Mouse (Mus musculus): ENCODE data around the gene Klkb1. TPM values are rescaled to one million over a fixed set of nuclear protein-coding genes. Genes with fewer than 3 reads are reported as not detected.

Gene Klkb1
- total RNA-seq, 2 experiments from 2014 or later, result 0.10 TPM; not detected in 1

DNA sequence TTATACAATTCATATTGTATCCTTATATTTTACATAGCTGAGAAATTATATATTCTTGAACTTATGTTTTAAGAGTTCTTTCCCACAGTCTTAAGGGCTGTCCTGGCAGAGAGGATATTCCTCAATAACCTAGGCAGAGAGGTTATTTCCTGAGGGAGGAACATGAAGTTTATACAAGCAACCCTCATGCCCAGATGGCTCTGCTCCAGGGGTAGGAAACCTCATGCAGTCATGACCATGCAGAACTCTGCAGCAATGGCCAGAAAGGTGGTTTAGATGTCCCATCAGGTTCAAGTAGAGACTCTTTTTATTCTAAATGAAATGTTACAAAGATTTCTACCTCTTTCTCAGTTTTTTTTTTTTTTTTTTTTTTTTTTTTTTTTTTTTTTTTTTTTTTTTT, 25.6 kb downstream of the Klkb1 start:
- no peak for DNase-seq
- intact Hi-C loops (cut with DNase I), result no loop called here

DNA sequence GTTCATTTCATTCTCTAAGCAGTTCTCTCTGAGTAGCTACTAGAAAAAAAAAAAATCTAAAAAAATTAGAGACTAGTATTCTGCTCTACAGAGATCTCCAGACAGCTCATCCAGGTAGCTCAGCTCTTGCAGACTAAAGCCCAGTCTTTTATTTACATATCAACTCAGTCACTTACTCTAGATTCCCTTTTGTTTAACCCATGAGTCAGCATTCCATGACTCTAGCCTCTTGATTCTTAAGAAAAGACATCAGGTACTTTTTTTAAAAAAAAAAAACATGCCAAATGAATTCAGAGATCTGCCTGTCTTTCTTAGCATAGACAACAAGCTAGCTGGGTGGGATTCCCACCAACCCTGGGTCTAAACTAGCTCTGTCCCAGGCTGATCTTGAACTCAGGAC, 26.2 kb downstream of the Klkb1 start:
- intact Hi-C loops (cut with DNase I), result no loop called here
- DNase-seq, result no peak

DNA sequence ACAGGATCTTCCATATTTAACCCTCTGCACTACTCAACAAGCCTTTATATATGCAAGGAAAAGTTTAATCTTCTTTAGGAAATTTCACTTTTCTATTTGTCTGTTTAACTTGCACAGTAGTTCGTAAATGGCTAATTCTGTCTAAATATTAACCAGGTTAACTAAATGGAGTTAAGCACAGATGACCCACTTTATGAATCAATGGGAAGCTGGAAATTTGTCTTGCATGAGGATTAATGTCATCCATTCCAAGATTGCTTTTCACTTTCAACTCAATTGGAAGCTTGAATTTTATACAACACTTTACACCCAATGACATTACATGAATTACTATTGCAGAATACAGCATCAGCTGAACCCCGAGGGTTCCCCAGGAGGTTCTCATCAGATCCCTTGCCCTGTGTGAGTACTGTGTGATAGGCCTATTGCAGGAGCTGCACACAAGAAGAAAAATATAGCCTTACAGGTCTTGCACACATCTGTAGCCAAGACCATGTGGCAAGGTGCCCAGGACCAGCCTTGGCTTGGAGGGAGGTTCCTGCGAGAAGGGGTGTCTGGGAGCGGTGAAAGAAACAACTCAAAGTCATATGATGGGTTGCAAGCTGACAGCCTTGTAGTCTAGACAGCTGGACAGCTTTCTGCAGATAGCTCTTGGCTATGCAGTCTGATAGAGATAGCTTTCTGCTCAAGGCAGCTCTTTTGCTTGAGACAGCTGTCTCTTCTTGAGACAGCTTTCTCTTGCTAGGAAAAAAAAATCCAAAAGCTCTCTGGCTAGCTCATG, 26.9 kb downstream of the Klkb1 start:
- intact Hi-C loops (cut with DNase I), result no loop called here
- DNase-seq, result peak; percentile 27

GRCm38 (mm10) chr8:45266993-45267392, 27.7 kb downstream of the Klkb1 start:
- no peak for DNase-seq
- intact Hi-C loops (cut with DNase I), result no loop called here

GRCm38 (mm10) chr8:45264918-45265317, 29.7 kb downstream of the Klkb1 start:
- DNase-seq, result no peak
- intact Hi-C loops (cut with DNase I), result no loop called here

- no peak for DNase-seq
- intact Hi-C loops (cut with DNase I), result no loop called here
Measured at GRCm38 (mm10) chr8:45262851-45263250, 31.8 kb downstream of the Klkb1 start.

DNA sequence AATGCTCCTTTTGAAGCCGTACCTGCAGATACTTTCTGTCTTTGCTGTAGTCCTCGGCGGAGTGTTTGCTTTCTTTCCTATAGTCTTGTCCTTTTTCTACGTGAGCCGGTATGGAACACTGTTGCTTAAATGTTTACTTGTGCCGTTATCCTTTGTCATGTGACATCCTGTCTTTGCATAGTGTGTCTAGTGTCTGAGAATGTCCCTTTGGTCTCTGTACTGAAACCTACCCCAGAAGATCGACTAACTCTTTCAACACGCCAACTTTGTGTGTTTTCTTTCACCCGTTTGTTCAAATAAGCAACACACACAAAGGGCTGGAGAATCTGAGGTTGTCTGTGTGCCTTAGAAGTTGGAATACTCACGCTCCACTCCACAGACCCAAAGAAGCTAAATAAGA, 32.7 kb downstream of the Klkb1 start, which contains the start of gene F11:
Gene F11 (minus strand): TSS at position 112 of the 400 bp plus-strand sequence.
- intact Hi-C loops (cut with DNase I), result no loop called here
- no peak for DNase-seq

DNA sequence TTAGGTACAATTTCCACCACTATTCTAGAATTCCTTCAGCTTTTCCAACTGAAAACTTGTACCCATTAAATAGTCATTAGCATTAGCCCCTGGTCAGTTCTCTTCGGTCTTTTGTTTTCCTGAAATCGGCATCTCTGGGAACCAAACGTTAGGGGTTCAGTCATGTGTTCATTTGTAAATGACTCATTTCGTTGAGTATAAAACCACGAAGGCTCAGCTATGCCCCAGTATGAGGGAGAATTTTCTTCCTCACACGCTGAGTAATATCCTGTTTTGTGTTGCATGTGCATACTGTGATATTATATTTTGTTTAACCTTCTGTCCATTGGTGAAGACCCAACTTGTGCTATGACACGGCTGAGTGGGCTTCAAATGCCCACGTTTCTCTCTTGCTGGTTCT, 36.2 kb downstream of the Klkb1 start:
- intact Hi-C loops (cut with DNase I), result no loop called here
- no peak for DNase-seq

DNA sequence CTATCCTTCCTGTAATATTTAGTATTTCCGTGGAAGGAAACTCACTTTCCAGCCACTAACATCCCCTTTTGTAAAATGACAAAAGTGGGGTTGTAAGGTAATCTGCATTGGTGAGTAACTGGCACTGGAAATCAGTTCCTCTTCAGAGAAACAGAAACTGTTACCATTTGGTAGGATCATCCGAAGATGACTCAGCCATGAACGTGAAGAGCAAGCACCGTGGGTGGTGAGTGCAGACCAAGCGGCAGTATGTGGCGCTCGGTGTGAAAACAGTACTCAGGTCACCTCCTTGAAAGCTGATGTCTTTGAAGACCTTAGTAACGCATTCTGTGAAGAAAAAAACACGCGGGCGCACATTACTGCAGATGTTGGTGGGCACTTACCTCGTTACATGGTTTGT, 39.6 kb downstream of the Klkb1 start:
- intact Hi-C loops (cut with DNase I), result no loop called here
- no peak for DNase-seq

- no peak for DNase-seq
- intact Hi-C loops (cut with DNase I), result no loop called here
Measured at GRCm38 (mm10) chr8:45254194-45254842, 40.3 kb downstream of the Klkb1 start.

DNA sequence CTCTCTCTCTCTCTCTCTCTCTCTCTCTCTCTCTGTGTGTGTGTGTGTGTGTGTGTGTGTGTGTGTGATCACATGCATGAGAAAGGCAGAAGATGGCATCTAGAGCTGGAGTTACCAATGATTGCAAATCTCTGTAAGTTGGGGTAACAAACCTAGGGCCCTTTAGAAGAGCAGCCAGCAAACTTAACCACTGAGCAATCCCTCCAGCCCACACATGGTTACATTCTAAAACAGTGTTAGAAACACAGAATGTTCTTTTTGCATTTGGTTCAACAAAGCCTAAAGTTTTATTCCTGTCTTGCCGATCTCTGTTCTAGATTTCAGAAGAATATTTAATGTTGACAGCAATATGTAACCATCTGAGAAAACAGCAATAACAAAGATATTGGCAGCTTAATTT, 41.1 kb downstream of the Klkb1 start:
- DNase-seq, result no peak
- intact Hi-C loops (cut with DNase I), result no loop called here

DNA sequence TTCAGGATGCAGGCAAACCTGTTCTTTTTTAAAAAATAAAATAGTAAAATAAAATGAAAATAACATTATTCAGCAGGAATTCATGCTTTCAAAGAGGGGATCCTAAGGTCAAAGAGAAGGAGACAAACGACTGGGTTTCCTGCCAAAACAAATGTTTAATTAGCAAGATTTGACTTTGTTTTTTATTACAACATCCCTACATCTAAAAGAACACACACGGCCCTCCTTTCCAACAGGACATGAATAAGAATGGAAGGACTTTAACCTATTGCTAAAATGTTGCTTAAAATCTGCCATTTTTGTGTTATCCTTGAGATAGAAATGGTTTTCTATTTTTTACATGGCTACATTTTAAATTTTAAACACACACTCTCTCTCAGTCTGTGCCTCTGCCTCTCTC, 41.5 kb downstream of the Klkb1 start:
- intact Hi-C loops (cut with DNase I), result no loop called here
- DNase-seq, result no peak

DNA sequence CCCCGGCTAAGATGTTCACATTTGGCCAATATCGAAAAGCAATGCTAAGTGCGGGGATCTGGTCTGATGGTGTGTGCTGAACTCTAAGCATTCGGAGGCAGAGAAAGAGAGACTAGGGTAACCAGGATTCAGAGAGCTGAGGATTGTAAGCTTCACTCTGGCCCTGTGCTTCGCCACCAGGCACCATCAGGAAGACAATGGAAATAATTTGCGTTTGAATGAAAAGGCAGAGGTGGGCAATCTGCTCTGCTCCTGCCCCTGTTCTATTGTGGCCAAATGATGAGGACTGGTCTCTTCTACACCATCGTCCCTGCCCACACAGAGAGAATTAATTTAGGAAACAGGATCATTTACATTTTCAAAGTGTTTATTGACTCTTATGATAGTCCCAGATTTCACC, 48.4 kb downstream of the Klkb1 start:
- intact Hi-C loops (cut with DNase I), result no loop called here
- DNase-seq, result no peak

DNA sequence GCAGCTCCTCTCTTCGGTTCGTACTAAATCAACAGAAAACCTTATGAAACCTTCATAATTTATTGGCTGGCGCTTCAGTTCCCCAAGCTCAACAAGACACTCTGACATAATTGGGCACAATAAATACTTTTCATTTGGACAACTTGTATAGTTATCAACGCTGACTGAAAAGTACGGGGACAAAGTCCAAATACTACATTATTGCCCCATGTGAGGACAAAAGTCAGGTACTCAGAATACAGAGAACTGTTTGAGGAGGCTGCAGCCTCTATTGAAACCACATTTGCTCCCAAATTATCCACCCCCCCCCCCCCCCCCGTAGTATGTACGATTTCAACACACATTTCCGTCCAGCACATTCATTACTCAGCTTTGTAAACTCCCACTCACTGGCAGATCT, 55.3 kb downstream of the Klkb1 start:
- intact Hi-C loops (cut with DNase I), result loop anchor here (5.0 kb wide), 1 partner anchor 302 kb away; the partner anchor contains the start of gene Fat1
- DNase-seq, result no peak

- DNase-seq, result no peak
- intact Hi-C loops (cut with DNase I), result loop anchor here (5.0 kb wide), 1 partner anchor 301 kb away; the partner anchor contains the start of gene Fat1
Measured at GRCm38 (mm10) chr8:45238282-45238681, 56.4 kb downstream of the Klkb1 start.

DNA sequence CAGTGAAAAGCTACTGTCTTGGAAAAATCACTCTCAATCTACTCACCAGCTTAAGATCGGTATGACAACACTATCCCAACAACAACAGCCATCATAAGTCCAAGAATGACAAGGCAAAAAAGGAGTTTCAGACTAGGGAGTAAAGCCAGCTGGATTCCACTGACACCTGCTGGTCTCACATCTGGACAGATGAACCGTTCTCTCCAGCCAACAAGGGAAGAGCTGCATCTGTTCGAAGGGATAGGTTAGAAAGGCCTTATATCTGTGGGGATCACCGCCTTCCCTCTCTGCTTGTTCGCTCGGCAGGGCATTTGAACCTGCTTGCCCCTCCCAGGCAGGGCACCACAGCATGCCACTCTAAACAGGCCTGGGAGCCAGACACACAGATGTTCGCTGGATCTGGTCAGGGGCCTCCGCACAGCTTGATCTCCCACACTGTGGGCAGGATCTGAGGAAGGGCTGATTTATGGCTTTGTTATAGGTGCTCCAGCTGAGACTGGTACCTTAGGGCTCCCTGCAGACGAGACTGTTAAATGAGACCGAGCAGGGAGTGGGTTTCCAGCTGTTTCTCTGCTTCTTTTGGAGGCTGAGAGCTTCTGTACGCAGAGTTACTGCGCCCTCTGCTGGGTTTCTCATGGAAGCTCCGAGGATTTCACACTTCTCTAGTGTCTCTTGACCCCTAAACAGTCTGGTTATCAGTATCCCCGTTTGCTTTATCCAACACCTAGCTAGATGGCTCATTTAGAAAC, 58.3 kb downstream of the Klkb1 start:
- peak; percentile 57 for DNase-seq
- intact Hi-C loops (cut with DNase I), result loop anchor here (2.0 to 5.0 kb wide), 2 partner anchors 168 to 299 kb away; partner anchors contain the start of genes Fat1 and Mtnr1a

DNA sequence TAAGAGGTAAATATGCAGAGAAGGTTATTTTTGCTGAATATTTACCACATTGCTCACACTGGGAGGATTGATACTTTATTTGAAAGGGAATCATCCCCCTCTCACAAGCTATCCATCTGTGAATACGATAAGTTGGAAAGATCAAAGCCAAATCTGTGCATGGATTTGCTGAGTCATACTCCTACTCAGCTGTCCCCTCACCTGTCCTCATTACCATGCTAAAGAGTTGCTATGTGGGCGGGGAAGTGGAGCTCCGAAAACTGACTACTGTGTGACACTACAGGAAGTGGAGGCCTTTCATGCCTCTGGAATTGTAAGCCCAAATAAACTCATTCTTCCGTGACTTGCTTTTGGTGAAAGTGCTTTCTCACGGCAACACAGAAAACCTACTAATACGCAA, 59.4 kb downstream of the Klkb1 start:
- DNase-seq, result no peak
- intact Hi-C loops (cut with DNase I), result loop anchor here (5.0 kb wide), 1 partner anchor 298 kb away; the partner anchor contains the start of gene Fat1

- intact Hi-C loops (cut with DNase I), result no loop called here
- DNase-seq, result no peak
Measured at GRCm38 (mm10) chr8:45233256-45233655, 61.4 kb downstream of the Klkb1 start.
